Mouse (Mus musculus) c-Kit-positive CD71-negative TER-119-negative erythroid progenitor cells, embryonic 14.5 days (primary cell): ENCODE measurements at regions not wholly inside any gene's neighbourhood (a gene's known extent, or its start where the extent isn't known, plus 50 kb on each side); places are given as distances from the start of the nearest gene placed in this dataset.
"Not testable (repeated sequence)": the region's sequence is repeated elsewhere in the genome, so short reads cannot be mapped to it uniquely, and the experiment has no call there.

ENCODE experiments used
- DNase-seq: peaks from one replicate; pipeline ENCODE4 v3.0.0-alpha.2; 2013; ENCODE audit warnings: low read depth

GRCm38 (mm10) chr11:12913401-12913800 is 448.6 kb upstream of the Cobl start:
- DNase-seq, result not testable (repeated sequence)

- DNase-seq, result no peak
These were observed 409.0 kb upstream of the Cobl start for GRCm38 (mm10) chr11:12873712-12874111.

- DNase-seq, result no peak
These were observed 408.0 kb upstream of the Cobl start for GRCm38 (mm10) chr11:12872802-12873201.

GRCm38 (mm10) chr11:12872399-12872798 is 407.6 kb upstream of the Cobl start:
- no peak for DNase-seq

- no peak for DNase-seq
These were observed 402.8 kb upstream of the Cobl start for GRCm38 (mm10) chr11:12867541-12867940.

GRCm38 (mm10) chr11:12865034-12865620 is 400.4 kb upstream of the Cobl start:
- no peak for DNase-seq

- DNase-seq, result no peak
These were observed 394.7 kb upstream of the Cobl start for GRCm38 (mm10) chr11:12859344-12859930.

GRCm38 (mm10) chr11:12858274-12858884 is 393.6 kb upstream of the Cobl start:
- no peak for DNase-seq

GRCm38 (mm10) chr11:12857358-12858199 is 392.8 kb upstream of the Cobl start:
- no peak for DNase-seq

GRCm38 (mm10) chr11:12847793-12848192 is 383.0 kb upstream of the Cobl start:
- no peak for DNase-seq

GRCm38 (mm10) chr11:12843631-12844423 is 379.1 kb upstream of the Cobl start:
- no peak for DNase-seq

- no peak for DNase-seq
These were observed 376.6 kb upstream of the Cobl start for GRCm38 (mm10) chr11:12841393-12841792.

GRCm38 (mm10) chr11:12837920-12838319 is 373.2 kb upstream of the Cobl start:
- no peak for DNase-seq

- no peak for DNase-seq
These were observed 372.6 kb upstream of the Cobl start for GRCm38 (mm10) chr11:12837387-12837786.

GRCm38 (mm10) chr11:12836387-12836786 is 371.6 kb upstream of the Cobl start:
- no peak for DNase-seq

- DNase-seq, result no peak
These were observed 347.3 kb upstream of the Cobl start for GRCm38 (mm10) chr11:12812021-12812420.

- peak; percentile 18 for DNase-seq
These were observed 346.5 kb upstream of the Cobl start for GRCm38 (mm10) chr11:12810949-12811881.
